In genomic region chr13:25272189-25272588, GRCm38 (mm10) we compare ENCODE assay signal across 24 mouse cellular contexts. TPM values are rescaled to one million over a fixed set of nuclear protein-coding genes. Genes with fewer than 3 reads are reported as not detected.
"Had no signal": no experiment of that assay in that cellular context is flagged by ENCODE, and none has a peak within 500 bp of the region (broad histone marks: within the 10 kb centered on the region; RNA-seq: fewer than 3 reads in every experiment).

No protein-coding gene starts in this region.

- ATAC-seq: hindbrain, embryonic 16.5 days; hindbrain, postnatal 0 days; inflammation-experienced regulatory T-cells, adult 6 months; intestine, embryonic 15.5 days; intestine, embryonic 16.5 days; intestine, postnatal 0 days had no signal

- DNase-seq: heart, postnatal 10 days; heart, postnatal 14 days; heart, postnatal 36 days; heart, postnatal 4 days; kidney, adult 11 months; kidney, adult 18-20 months; kidney, adult 2 months; kidney, adult 8-10 months; kidney, adult 9 months; kidney, postnatal 10 days; kidney, postnatal 14 days; kidney, postnatal 25 days; kidney, postnatal 36 days; kidney, postnatal 4 days; layer of hippocampus, adult 9-11 months; layer of hippocampus, postnatal 36 days had no signal

RNA-seq across cellular contexts. Expression of gene Nrsn1, which starts 1.9 kb away (rescaled TPM):
- total RNA-seq: heart, postnatal 10 days; heart, postnatal 25 days; heart, postnatal 36 days; hematopoietic stem cell, adult 5-6 weeks had no signal
